Mouse (Mus musculus) cerebellum, postnatal 4 days (tissue): ENCODE data around the gene Gm20509.
A peak's percentile ranks its signal among the peaks of the same experiment; 100 is the strongest.
"Not testable (repeated sequence)": the region's sequence is repeated elsewhere in the genome, so short reads cannot be mapped to it uniquely, and the experiment has no call there.

Experiments
- DNase-seq, 2 experiments: peaks; one replicate each; pipeline ENCODE4 v3.0.0; 2022; ENCODE audit warnings: low spot score in 2 of 2, mixed read lengths in 1 of 2

Gene Gm20509

GRCm38 (mm10) chr9:73102181-73102580 lies at the start of gene Gm20509:
Gm20509 (plus strand) TSS chr9:73102470.
- DNase-seq, result no peak

GRCm38 (mm10) chr9:73055441-73055911 lies 46.8 kb upstream of the Gm20509 start:
- no peak for DNase-seq

GRCm38 (mm10) chr9:73059224-73059623 lies 43.0 kb upstream of the Gm20509 start:
- no peak for DNase-seq

- DNase-seq, result no peak
Observed at GRCm38 (mm10) chr9:73063621-73064290, 38.5 kb upstream of the Gm20509 start.

- DNase-seq, result no peak
Observed at GRCm38 (mm10) chr9:73067086-73067485, 35.2 kb upstream of the Gm20509 start.

GRCm38 (mm10) chr9:73068230-73068679 lies 34.0 kb upstream of the Gm20509 start:
- DNase-seq, result no peak

GRCm38 (mm10) chr9:73068688-73069087 lies 33.6 kb upstream of the Gm20509 start:
- no peak for DNase-seq

- DNase-seq, result no peak
Observed at GRCm38 (mm10) chr9:73070971-73071659, 31.2 kb upstream of the Gm20509 start.

- no peak for DNase-seq
Observed at GRCm38 (mm10) chr9:73072426-73072825, 29.8 kb upstream of the Gm20509 start.

GRCm38 (mm10) chr9:73073169-73073568 lies 29.1 kb upstream of the Gm20509 start:
- DNase-seq, result no peak

GRCm38 (mm10) chr9:73079349-73079748 lies 22.9 kb upstream of the Gm20509 start:
- DNase-seq, result not testable (repeated sequence)

- DNase-seq, result no peak
Observed at GRCm38 (mm10) chr9:73079801-73080325, 22.4 kb upstream of the Gm20509 start.

GRCm38 (mm10) chr9:73082291-73083000 lies 19.8 kb upstream of the Gm20509 start:
- DNase-seq, result no peak

- DNase-seq, result no peak
Observed at GRCm38 (mm10) chr9:73083956-73084355, 18.3 kb upstream of the Gm20509 start.

- no peak for DNase-seq
Observed at GRCm38 (mm10) chr9:73085845-73086244, 16.4 kb upstream of the Gm20509 start.

- DNase-seq, result no peak
Observed at GRCm38 (mm10) chr9:73087121-73087520, 15.1 kb upstream of the Gm20509 start.

- no peak for DNase-seq
Observed at GRCm38 (mm10) chr9:73087581-73087980, 14.7 kb upstream of the Gm20509 start.

GRCm38 (mm10) chr9:73089222-73089920 lies 12.9 kb upstream of the Gm20509 start:
- DNase-seq, result no peak

GRCm38 (mm10) chr9:73090121-73090520 lies 12.1 kb upstream of the Gm20509 start:
- no peak for DNase-seq

GRCm38 (mm10) chr9:73091747-73092146 lies 10.5 kb upstream of the Gm20509 start:
- DNase-seq, result peak in 1 of 2 experiments; percentile 26

GRCm38 (mm10) chr9:73094580-73094979 lies 7.7 kb upstream of the Gm20509 start:
- DNase-seq, result no peak

- DNase-seq, result no peak
Observed at GRCm38 (mm10) chr9:73097898-73098297, 4.4 kb upstream of the Gm20509 start.
